Mouse (Mus musculus): ENCODE results near the gene Gtf2ird1.
A peak's percentile ranks its signal among the peaks of the same experiment; 100 is the strongest.
"Not testable (repeated sequence)": the region's sequence is repeated elsewhere in the genome, so short reads cannot be mapped to it uniquely, and the experiment has no call there.

The Gtf2ird1 gene

GRCm38 (mm10) chr5:134456503-134456962 lies at the start of gene Gtf2ird1:
Gene Gtf2ird1 (minus strand): TSS chr5:134456716.
- peak; percentile 75 for DNase-seq (ENCODE audit: low spot score)

DNA sequence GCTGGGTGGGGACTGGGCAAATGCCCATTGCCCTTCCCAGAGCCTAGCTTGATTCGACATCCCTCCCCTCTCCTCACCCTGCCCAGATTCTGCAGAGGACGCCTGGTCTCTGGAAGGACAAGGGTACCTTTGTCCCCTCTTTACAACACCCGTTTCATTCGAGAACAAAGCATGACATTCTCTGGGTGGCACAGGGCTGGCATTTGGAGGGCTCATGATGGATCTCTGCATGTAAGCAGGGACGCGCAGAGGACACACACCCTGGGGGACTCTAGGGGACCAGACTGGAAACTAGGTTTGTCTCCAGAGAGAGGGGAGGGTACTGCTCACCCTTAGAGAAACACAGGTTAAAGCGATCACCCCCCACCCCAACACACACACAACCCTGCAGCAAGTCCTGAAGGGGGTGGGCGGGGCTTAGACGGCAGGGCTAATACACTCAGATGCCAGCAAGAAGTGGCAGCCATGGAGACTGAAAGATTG lies 49.3 kb upstream of the Gtf2ird1 start:
- DNase-seq (ENCODE audit: low spot score) = no peak

DNA sequence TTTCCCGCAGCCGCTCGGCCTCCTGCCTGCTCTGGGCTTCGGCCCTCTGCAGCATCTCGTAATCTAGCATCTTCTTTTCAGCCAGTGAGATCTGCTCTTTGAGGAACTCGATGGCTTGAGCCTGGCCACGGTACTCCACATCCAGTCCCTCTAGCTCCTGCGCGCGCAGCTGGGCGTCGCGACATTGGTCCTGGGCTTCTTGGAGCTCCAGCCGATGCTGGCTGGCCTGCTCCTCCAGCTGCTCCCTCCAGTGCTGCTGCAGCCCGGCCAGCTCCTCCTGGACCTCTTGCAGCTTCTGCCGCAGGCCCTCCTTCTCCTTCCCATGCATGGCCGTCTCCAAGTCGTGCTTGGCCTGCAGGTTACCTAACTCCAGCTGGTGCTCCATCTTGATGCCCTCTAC lies 46.1 kb upstream of the Gtf2ird1 start:
- no peak for DNase-seq (ENCODE audit: low spot score)

DNA sequence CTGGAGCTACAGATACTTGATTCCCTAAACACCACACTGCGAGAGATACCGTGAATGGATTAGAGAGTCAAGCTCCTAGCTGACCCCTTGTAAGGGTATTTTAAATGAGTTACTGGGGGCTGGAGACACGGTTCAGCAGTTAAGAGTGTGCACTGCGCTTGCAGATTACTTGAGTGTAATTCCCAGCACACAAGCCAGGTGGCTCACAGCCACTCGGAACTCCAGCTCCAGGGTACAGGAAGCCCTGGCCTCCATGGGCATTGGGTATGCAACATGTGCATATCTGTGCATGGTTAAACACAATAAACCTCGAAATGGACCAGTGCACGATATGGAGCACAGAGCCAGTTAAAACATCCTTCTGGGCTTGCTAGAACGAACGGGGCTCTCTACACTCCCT lies 44.9 kb upstream of the Gtf2ird1 start:
- no peak for DNase-seq (ENCODE audit: low spot score)

- no peak for DNase-seq (ENCODE audit: low spot score)
Measured at GRCm38 (mm10) chr5:134500681-134501080, 44.2 kb upstream of the Gtf2ird1 start.

DNA sequence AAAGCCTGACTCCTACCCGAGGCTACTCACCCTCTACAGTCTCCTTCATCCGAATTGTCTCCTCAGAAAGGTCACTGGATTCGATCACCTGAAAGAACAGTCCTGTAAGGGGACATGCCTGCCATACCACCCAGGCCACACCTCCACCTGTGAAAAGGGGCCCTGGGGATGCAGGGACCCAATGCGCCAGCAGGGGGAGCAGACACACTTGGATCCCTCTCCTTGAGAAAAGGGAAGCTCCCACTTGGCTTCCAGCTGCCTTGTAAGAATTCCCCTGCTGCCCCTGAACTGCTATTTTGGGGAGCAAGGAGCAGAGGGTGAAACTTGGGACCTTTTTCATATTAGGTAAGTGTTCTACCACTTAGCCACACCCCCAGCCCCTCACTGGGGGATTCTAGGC lies 43.5 kb upstream of the Gtf2ird1 start:
- DNase-seq (ENCODE audit: low spot score) = no peak

GRCm38 (mm10) chr5:134497026-134497425 lies 40.5 kb upstream of the Gtf2ird1 start:
- DNase-seq (ENCODE audit: low spot score) = no peak

DNA sequence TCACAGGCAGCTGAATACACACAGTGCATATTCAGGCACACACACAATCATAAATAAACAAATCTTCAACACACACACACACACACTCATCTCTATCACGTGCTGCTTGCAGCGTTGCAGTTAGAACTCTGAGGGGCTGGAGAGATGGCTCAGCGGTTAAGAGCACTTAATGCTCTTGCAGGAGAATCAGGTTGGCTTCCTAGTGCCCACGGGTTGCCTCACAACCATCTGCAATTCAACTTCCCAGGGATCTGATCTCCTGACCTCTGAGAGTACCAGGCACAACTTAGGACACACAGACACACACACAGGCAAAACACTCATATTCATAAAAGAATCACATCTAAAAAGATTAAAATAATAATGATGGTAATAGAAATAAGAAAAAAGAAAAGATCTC lies 39.3 kb upstream of the Gtf2ird1 start:
- DNase-seq (ENCODE audit: low spot score) = no peak

DNA sequence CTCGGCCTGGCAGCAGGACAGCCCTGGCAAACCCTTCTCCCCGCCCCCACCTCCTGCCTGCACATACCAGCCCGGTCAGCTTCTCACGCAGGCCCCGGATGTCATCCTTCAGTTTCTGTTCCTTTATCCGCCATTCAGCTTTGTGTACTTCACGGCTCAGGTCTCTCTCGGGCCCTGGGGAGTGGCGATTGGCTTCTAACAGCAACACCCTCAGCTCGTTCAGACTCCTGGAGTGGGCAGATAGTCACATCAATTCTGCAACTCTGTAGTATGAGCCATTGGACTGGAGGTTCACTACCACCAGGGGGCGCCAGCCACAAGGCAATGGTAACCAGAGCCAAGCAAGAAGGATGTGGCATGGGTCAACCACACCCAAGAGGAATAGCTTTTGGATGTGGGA lies 37.6 kb upstream of the Gtf2ird1 start:
- DNase-seq (ENCODE audit: low spot score) = peak; percentile 91

DNA sequence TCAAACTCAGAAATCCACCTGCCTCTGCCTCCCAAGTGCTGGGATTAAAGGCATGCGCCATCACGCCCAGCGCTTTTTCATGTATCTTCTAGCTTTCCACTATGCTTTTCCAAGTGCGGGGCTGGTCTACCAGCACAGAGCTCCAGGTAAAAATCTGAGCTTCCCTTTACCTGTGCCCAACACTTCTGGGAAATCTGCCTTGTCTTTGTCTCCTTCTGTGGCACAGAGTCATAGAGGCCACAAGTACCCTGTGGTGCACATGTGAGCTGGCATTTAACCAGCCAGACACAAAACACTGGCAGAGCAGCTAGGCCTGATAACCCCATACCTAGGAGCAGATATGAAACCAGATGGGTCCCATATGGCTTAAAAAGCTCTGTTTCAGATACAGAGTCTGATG lies 36.4 kb upstream of the Gtf2ird1 start:
- DNase-seq (ENCODE audit: low spot score) = no peak

DNA sequence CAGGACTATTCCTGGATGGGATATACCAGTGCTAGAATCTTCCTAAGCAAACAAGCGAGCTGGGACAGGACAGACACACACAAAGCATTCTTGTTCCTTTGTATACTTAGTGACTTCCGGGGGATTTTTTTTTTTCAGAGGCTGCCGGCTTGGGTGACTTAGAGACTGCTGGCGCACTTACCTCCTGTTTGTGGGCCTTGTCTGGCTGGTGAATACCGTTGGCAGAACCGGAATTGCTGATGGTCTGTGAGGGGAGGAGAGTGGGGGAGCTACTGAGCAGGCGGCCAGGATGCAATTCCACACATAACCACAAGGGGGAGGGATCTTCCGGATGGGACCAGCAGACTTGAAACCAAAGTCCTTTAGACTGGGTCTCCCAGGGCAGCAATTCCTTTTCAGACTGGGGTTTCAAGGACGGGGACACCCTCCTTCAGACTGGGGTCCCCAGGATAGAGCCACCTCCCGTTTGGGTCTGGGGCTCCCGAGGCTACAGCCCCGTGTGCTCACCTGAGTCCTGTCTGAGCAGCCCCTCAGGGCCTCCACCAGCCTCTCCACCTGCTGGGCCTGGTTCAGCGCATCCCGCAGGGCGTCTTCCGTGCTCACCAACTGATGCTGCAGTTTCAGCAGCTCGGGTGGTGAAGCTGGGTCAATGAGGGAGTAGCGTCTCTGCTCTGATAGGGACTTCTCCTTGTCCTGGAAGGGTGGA lies 35.3 kb upstream of the Gtf2ird1 start:
- DNase-seq (ENCODE audit: low spot score) = peak; percentile 92

DNA sequence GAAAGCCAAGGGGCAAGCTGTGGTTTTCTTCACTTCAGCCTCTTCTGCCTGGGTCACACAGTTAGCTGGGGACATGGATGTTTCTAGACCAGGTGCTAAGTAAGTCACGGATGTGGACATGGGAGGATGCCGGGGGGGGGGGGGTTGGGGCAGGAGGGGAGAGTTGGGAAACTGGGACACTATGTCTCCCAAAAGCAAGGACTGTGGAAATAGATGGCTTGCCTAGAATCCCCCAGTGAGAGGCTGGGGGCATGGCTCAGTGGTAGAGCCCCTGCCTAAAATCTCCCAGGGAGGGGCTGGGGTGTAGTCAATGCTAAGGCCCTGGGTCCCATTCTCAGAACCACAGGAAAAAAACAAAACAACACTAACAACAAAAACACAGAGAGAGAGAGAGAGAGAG lies 34.7 kb upstream of the Gtf2ird1 start:
- DNase-seq (ENCODE audit: low spot score) = no peak

- DNase-seq (ENCODE audit: low spot score) = peak; percentile 30
Measured at GRCm38 (mm10) chr5:134490465-134490864, 33.9 kb upstream of the Gtf2ird1 start.

GRCm38 (mm10) chr5:134489583-134489982 lies 33.1 kb upstream of the Gtf2ird1 start:
- peak; percentile 80 for DNase-seq (ENCODE audit: low spot score)

DNA sequence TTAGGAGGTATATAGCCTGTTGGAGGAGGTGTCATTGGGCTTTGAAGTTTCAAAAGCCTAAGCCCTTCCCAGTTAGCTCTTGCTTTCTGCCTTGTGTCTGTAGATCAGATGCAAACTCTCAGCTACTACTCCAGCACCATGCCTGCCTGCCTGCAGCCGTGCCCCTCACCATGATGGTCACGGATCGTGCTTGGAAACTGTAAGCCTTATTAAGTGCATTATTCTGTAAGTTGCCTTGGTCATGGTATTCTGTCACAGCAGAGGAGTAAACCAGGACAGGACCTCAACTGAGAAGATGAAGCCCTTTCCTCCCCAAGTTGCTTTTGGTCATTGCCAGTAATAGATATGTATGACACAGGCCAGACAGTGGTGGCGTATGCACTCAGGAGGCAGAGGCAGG lies 32.1 kb upstream of the Gtf2ird1 start:
- no peak for DNase-seq (ENCODE audit: low spot score)

- DNase-seq (ENCODE audit: low spot score) = no peak
Measured at GRCm38 (mm10) chr5:134488042-134488441, 31.5 kb upstream of the Gtf2ird1 start.

DNA sequence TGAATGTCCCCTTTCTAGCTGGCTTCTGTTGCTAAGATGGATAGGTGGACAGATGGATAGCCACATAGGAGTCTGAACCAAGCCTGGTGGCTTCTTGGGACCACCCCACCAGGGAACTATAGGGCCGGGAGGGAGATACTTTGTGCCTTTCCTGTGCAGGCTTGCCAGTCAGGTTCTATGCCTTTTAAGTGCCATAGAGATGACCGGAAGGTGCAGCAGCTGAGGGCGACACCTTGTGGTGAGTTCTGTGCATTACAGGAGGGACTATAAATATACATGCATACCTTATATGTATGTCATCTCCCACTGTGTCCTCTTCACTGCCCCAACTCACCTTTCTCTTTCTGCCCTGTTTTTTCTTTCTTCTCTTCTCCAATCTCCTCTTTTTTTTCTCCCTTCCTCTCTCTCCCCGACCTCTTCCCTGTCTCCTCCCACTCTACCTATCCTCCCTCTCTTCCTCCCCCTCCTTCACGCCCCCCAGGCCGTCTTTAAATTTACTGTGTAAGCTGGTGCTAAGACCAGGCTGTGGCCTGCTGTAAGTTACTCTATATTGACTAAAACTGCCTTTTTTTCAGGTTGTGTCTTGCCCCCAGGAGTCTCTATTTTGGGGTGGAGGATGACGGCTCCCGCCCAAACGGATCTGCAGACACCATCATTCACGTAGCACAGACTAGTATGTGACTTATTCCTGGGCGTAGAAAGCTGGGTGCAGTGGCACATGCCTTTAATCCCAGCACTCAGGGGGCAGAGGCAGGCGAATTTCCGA lies 29.6 kb upstream of the Gtf2ird1 start:
- DNase-seq (ENCODE audit: low spot score) = peak; percentile 94

- no peak for DNase-seq (ENCODE audit: low spot score)
Measured at GRCm38 (mm10) chr5:134485183-134485730, 28.7 kb upstream of the Gtf2ird1 start.

GRCm38 (mm10) chr5:134483291-134483690 lies 26.8 kb upstream of the Gtf2ird1 start:
- DNase-seq (ENCODE audit: low spot score) = no peak

DNA sequence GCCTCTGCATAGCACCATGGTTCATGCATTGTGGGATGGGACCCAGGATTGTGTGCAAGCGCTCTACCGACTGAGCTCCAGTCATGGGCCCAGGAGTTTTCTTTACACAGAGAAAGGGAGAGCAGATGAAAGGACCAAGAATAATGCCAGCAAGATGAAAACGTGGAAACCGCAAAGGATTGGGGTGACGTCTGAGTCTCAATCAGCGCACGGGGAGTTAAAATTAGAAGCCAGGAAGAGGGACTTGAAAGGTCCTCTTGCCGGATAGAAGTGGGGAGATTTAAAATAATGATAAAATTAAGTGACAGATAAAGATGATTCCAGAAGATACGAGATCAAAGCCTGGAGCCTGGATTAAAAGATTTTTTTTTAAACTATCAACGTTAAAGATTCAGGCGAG lies 25.8 kb upstream of the Gtf2ird1 start:
- DNase-seq (ENCODE audit: low spot score) = no peak

- not testable (repeated sequence) for DNase-seq (ENCODE audit: low spot score)
Measured at GRCm38 (mm10) chr5:134478886-134479285, 22.4 kb upstream of the Gtf2ird1 start.

- not testable (repeated sequence) for DNase-seq (ENCODE audit: low spot score)
Measured at GRCm38 (mm10) chr5:134475686-134476085, 19.2 kb upstream of the Gtf2ird1 start.

DNA sequence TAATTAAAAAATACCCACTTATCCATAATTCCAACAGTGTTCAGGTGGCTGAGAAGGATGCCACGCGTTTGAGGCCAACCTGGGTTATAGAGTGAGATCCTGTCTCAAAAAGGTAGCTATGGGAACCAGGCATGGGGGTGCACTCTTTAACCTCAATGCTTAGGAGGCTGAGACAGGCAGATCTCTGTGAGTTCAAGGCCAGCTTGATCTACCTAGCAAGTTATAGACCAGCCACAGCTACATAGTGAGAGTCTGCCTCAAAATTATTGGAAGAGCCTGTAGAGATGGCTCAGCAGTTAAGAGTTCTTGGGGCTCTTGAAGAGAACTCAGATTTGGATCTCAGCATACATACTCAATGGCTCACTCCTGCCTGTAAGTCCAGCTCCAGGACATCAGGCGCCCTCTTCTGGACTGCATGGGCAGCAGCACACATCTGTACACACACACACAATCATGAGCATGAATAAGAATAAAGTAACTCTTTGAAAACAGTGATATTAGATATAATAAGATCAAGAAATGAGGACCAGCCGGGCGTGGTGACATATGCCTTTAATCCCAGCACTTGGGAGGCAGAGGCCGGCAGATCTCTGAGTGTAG lies 18.6 kb upstream of the Gtf2ird1 start:
- no peak for DNase-seq (ENCODE audit: low spot score)
